Mouse (Mus musculus): ENCODE results near the gene Mbd4.
"Not testable (repeated sequence)": the region's sequence is repeated elsewhere in the genome, so short reads cannot be mapped to it uniquely, and the experiment has no call there.

Gene Mbd4

DNA sequence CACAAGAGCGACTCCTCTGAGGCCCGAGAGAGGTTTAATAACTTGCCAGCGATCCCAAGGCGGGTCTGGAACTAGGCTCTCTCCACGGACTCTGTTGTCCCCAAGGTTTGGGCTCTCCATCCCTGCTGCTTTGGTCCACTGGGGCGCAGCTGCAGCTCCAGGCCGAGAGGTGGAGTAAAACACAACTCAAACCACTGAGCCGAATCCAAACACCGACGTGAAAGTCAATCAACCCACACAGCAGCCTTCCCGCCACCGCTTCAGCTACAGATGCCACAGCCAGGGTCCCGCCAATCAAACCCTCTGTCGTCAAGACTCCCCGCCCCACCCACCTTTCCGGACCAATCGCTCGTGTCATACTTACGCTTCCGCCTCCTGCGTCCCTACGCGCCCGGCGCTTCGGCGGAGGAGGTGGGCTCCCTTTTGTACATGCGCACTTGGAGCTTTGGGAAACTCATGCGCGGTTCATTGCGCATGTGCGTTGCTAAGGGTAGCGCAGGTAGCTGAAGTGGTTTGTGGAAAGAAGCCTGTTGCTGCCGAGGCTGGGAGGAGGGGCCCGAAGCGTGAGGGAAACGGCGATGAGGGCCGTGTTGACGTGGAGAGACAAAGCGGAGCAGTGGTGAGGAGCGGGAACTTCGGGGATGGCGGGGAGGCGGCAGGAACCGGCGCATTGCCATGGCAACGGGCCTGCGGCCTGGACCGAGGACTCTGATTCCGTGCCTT lies at the start of gene Mbd4, which contains the start of gene Ift122:
Mbd4 (minus strand) TSS at position 281 of the 723 bp plus-strand sequence.
Ift122 (plus strand) TSS at position 380 of the 723 bp plus-strand sequence.
- DNase-seq (ENCODE audit: extremely low spot score, low read depth, low spot score): peak; percentile 100

DNA sequence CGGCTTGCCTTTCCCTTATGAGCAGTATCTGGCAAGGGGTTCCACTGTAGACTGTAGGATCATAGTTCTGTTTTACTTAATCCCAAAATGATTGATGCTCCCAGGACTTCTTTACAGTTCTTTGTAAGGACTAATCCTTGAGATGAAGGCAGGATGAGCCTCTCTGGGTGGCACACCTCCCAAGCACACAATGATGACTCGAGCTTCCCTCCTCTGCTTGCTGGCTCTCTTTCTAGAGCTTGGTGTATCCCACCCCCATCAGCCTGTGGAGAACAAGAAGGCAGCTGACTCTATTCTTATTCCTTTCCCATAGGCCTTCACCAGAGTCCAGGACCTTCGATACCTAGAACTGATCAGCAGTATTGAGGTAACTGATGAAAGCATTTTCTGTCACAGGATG lies 49.4 kb upstream of the Mbd4 start:
- no peak for DNase-seq (ENCODE audit: extremely low spot score, low read depth, low spot score)

- DNase-seq (ENCODE audit: extremely low spot score, low read depth, low spot score): no peak
These were observed 48.3 kb upstream of the Mbd4 start for GRCm38 (mm10) chr6:115901489-115901931.

DNA sequence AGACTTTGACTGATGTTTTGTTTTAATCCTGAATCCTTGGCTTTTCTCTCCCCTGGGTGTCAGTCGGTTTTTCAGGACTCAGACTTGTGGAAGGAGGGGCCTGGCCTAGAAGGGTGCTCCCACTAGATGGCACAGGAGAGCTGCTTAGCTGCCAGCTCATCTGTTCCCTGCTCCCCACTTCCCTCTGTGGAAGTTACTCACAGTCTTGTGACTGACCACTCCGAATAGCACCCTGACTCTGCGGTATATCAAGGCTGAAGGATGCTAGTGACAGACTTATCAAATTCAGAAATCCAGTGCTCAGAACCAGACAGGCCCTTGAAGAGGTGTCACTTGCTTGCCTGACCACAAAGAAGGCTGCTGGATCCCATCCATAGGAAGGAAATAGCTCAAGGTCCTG lies 47.9 kb upstream of the Mbd4 start:
- peak; percentile 28 for DNase-seq (ENCODE audit: extremely low spot score, low read depth, low spot score)

- DNase-seq (ENCODE audit: extremely low spot score, low read depth, low spot score): no peak
These were observed 44.9 kb upstream of the Mbd4 start for GRCm38 (mm10) chr6:115897926-115898520.

DNA sequence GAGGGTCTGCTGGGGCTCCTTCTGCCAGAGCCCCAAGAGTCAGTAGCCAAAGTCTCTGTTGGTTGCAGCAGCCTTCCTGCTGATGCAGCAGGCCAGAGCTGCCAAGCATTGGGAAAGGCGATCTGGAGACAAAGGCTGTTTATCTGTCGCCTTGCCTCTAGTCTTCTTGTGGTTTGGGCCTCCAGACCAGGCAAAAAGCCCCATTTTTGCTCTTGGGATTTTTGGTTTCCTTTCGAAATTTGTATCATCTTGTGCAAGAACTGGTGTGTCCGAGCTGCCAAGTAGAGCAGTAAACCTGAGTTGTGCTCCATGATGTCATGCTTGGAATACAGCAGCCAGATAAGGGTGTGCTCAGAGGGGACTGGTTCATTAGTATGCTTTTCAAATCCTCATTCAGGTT lies 43.9 kb upstream of the Mbd4 start:
- DNase-seq (ENCODE audit: extremely low spot score, low read depth, low spot score): no peak

DNA sequence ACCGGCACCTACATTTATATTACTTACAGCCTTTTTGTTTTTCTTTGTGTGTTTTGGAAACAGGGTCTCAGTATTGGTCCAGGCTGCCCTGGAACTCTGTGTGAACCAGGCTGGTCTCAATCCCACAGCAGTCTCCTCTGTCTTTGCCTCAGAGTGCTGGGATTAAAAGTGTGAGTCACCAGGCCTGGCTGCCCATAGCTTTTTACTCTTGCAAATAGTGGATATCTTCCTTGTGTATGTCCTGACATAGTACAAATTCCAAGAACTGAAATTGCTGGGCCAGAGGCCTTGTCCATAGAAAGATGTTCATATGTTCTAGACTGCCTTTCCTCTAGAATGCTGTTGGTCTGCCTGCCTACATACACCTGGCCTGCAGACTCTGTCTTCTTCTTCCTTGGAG lies 43.2 kb upstream of the Mbd4 start:
- DNase-seq (ENCODE audit: extremely low spot score, low read depth, low spot score): no peak

DNA sequence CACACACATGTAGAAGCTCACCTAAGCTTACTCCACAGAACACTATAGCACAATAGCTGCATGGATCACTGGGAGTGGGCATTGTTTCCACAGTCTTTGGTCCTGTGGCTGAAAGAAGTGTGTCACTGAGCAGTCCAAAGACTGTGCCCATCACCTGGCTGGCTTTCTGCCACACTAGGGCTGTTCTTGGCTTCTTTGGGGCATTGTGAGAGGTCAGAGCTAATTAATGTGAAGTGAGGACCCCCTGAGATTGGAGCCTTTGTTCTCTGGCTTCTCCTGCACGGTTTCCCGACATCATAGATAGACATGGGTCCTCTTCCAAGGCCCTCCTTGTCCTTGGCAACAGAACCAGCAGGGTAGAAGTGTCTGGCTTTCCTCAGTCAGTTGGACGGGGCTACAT lies 39.2 kb upstream of the Mbd4 start:
- DNase-seq (ENCODE audit: extremely low spot score, low read depth, low spot score): no peak

GRCm38 (mm10) chr6:115891497-115892061 lies 38.4 kb upstream of the Mbd4 start:
- no peak for DNase-seq (ENCODE audit: extremely low spot score, low read depth, low spot score)

DNA sequence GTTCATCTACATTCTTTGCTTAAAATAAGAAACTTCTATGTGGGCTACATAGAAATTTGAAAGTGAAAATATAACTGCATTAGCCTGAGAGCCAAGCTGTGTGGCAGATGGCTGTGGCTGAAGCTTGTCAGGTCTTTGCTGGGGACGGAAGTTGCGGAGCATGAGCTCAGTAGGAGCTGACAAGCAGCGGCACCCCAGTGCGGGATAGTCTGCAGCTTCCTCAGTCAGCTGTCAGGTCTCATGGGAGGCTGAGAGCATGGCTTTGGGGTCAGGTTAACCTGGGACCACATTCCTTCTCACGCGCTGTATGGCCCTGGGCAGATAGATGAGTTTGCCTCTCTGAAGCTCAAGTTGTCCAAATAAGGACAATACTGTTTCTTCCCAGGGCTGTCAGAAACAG lies 37.9 kb upstream of the Mbd4 start:
- DNase-seq (ENCODE audit: extremely low spot score, low read depth, low spot score): no peak

DNA sequence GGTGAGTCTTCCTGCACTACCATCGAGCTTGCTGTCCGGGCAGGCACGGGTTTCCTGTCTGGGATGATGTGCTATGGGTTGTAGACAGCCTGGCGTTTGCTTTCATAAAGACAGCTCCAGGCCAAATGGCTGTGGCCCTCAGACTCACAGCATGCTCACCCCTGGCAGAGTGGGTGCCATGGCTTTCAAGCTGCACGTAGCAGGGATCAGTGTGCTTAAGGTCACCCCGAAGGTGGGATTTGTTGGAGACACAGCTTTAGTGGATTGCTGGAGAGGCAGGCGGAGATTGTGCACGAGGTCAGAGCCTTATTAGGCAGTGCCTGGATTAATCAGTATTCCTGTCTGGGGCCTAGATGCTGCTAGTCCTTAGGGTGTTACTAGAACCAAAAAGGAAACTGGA lies 37.4 kb upstream of the Mbd4 start:
- no peak for DNase-seq (ENCODE audit: extremely low spot score, low read depth, low spot score)

- no peak for DNase-seq (ENCODE audit: extremely low spot score, low read depth, low spot score)
These were observed 35.1 kb upstream of the Mbd4 start for GRCm38 (mm10) chr6:115888296-115888695.

DNA sequence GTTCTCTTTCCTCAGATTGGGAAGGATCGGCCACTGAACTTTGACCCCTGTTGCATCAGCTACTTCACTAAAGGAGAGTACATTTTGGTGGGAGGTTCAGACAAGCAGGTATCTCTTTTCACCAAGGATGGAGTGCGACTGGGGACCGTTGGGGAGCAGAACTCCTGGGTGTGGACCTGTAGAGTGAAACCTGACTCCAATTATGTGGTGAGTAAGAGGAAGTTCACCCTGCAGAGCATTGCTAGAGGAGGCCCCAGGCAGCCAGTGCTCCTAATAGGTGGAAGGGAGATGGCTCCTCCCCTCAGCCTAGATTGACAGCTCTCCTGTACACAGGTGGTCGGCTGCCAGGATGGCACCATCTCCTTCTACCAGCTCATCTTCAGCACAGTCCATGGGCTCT lies 33.7 kb upstream of the Mbd4 start:
- no peak for DNase-seq (ENCODE audit: extremely low spot score, low read depth, low spot score)

- DNase-seq (ENCODE audit: extremely low spot score, low read depth, low spot score): no peak
These were observed 30.8 kb upstream of the Mbd4 start for GRCm38 (mm10) chr6:115884018-115884417.

DNA sequence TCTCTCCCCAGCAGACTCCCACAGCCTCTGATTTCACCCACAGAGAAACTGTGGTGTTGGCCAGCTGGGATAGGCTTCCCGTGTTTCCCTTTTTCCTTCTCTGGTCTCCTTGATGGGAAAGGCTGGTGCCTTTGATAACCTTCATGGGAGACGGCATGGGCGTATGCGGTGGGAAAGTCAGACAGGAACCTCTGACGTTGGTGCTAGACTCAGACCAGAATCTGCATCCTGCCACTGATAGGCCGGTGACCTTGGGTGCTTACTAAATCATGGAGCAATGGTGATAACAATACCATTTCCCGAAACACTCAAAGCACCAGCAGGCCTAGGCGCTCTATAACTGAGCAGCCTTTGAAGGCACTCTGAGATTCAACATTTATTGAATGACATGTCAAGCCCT lies 27.6 kb upstream of the Mbd4 start:
- DNase-seq (ENCODE audit: extremely low spot score, low read depth, low spot score): no peak

- DNase-seq (ENCODE audit: extremely low spot score, low read depth, low spot score): no peak
These were observed 26.6 kb upstream of the Mbd4 start for GRCm38 (mm10) chr6:115879736-115880135.

GRCm38 (mm10) chr6:115878694-115879093 lies 25.5 kb upstream of the Mbd4 start:
- no peak for DNase-seq (ENCODE audit: extremely low spot score, low read depth, low spot score)

- DNase-seq (ENCODE audit: extremely low spot score, low read depth, low spot score): no peak
These were observed 24.1 kb upstream of the Mbd4 start for GRCm38 (mm10) chr6:115877239-115877638.

- DNase-seq (ENCODE audit: extremely low spot score, low read depth, low spot score): not testable (repeated sequence)
These were observed 18.1 kb upstream of the Mbd4 start for GRCm38 (mm10) chr6:115871318-115871717.

DNA sequence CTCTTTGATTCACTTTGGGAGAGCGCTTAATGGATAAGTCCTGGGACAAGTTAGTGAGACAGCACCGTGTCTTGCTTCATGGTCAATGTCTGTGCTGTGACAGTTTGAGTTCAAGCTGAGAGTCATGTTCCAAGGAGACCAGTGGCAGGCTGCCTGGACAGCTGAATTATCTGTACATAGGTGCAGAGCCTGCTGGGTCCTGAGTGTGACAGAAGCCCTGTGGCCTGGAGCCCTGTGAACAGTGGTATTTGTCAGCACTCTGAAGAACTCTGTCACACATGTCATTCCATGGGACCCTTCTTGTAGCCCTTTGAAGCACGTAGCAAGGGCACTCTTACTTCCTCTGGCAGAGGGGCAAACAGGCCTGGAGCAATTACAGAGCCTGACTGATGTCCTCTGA lies 14.0 kb upstream of the Mbd4 start:
- not testable (repeated sequence) for DNase-seq (ENCODE audit: extremely low spot score, low read depth, low spot score)

DNA sequence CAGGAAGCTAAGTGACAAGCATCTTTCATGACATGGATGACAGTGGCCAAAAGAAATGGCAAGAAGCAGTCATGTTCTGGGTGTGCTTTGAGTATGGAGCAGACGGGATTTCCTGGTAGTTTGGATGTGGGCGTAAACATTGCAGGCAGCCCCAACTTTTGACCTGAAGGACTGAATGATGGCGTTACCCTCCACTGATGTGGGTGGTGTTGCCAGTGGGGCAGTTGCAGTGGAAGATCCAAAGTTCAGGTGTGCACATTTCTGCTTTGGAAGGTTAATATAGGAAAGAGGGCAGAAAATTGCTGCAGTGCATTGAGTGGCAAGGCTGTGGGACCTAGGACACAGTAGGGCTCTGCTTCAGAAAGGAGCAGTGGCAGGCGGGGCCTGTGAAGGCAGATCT lies 12.1 kb upstream of the Mbd4 start:
- no peak for DNase-seq (ENCODE audit: extremely low spot score, low read depth, low spot score)

GRCm38 (mm10) chr6:115863340-115863841 lies 10.2 kb upstream of the Mbd4 start:
- no peak for DNase-seq (ENCODE audit: extremely low spot score, low read depth, low spot score)

Measured in hindlimb bud, embryonic 11.5 days (tissue).